ENCODE assay signal across 22 mouse cellular contexts in genomic region chrX:107231214-107231613, GRCm38 (mm10). TPM values are rescaled to one million over a fixed set of nuclear protein-coding genes. Genes with fewer than 3 reads are reported as not detected.
DNase-seq lines count a peak whose midpoint lies in the region; ATAC-seq and TF ChIP-seq lines count a peak whose summit lies in the region.
"Had no signal": no experiment of that assay in that cellular context is flagged by ENCODE, and none has a peak within 500 bp of the region (broad histone marks: within the 10 kb centered on the region; RNA-seq: fewer than 3 reads in every experiment).

No protein-coding gene starts in this region.

- TF ChIP-seq POLR2A in MEL (IDR thresholded peaks at IDR 0.05; ENCODE audit: control insufficient read depth in 1 of 2, insufficient read depth in 1 of 2, low read depth in 1 of 2, low read length in 2 of 2, poor library complexity in 1 of 2), result no peak

- no peak overlapping the region for H3K4me3 ChIP-seq in MEL (ENCODE audit: control insufficient read depth in 1 of 2, insufficient read depth in 1 of 2, low read depth in 2 of 2, low read length in 2 of 2)
- H3K4me3 ChIP-seq: embryonic facial prominence, embryonic 12.5 days; hindbrain, embryonic 12.5 days; intestine, embryonic 15.5 days; limb, embryonic 12.5 days; neural tube, embryonic 12.5 days had no signal

- intact Hi-C loops in heart, postnatal 25 days (cut with DNase I), result no loop called here

- peak; percentile 40 to 63 (median 43); a peak in 5 of 6 replicates for TF ChIP-seq CTCF in MEL (IDR thresholded peaks at IDR 0.05 in 2 of 3, conservative IDR thresholded peaks at IDR 0.05 in 1 of 3; ENCODE audit: control insufficient read depth in 1 of 3, insufficient read depth in 1 of 3, low read depth in 2 of 3, low read length in 3 of 3, poor library complexity in 1 of 3, severe bottlenecking in 1 of 3)

- peak; percentile 15 to 17 for DNase-seq in thymus, postnatal 10 days (ENCODE audit: low spot score in 2 of 2)
- no peak for DNase-seq in thymus, adult 18-20 months
- peak; percentile 28 for DNase-seq in MEL (ENCODE audit: low read depth, low spot score)
- DNase-seq in thymus, postnatal 4 days, result peak; percentile 40
- no peak for DNase-seq in urinary bladder, postnatal 36 days (ENCODE audit: low spot score in 2 of 2)
- DNase-seq in heart, postnatal 25 days (ENCODE audit: low spot score), result no peak
- DNase-seq in ovary, postnatal 36 days (ENCODE audit: low spot score), result no peak
- DNase-seq: cerebellum, adult 11-12 months; kidney, postnatal 10 days; right cerebral cortex, postnatal 4 days had no signal

- no peak for TF ChIP-seq EP300 in MEL (IDR thresholded peaks at IDR 0.05; ENCODE audit: low read depth in 1 of 2, low read length in 2 of 2)

- no peaks in the 10 kb centered on the region for H3K36me3 ChIP-seq in MEL (ENCODE audit: control insufficient read depth in 1 of 2, insufficient read depth in 2 of 2, low read length in 2 of 2)
- H3K36me3 ChIP-seq: embryonic facial prominence, embryonic 12.5 days; hindbrain, embryonic 12.5 days; intestine, embryonic 15.5 days; limb, embryonic 12.5 days; neural tube, embryonic 12.5 days had no signal

- H3K9me3 ChIP-seq in MEL (replicated peaks; ENCODE audit: insufficient read depth, low read length), result no peaks in the 10 kb centered on the region
- H3K9me3 ChIP-seq: embryonic facial prominence, embryonic 12.5 days; hindbrain, embryonic 12.5 days; intestine, embryonic 15.5 days; limb, embryonic 12.5 days; neural tube, embryonic 12.5 days had no signal

- no peak overlapping the region for H3K9ac ChIP-seq in MEL (ENCODE audit: control insufficient read depth, low read depth, low read length, poor library complexity, severe bottlenecking)
- H3K9ac ChIP-seq: embryonic facial prominence, embryonic 12.5 days; hindbrain, embryonic 12.5 days; intestine, embryonic 15.5 days; limb, embryonic 12.5 days; liver, embryonic 14.5 days; neural tube, embryonic 12.5 days had no signal

- peak; percentile 63 for TF ChIP-seq RAD21 in MEL (IDR thresholded peaks at IDR 0.05; ENCODE audit: low read depth, low read length)

- H3K79me2 ChIP-seq in MEL (ENCODE audit: control insufficient read depth, insufficient read depth, low read length, poor library complexity), result no peaks in the 10 kb centered on the region

- no peaks in the 10 kb centered on the region for H3K4me1 ChIP-seq in MEL (ENCODE audit: control insufficient read depth in 1 of 2, insufficient read depth in 2 of 2, low read length in 2 of 2)
- H3K4me1 ChIP-seq: embryonic facial prominence, embryonic 12.5 days; hindbrain, embryonic 12.5 days; intestine, embryonic 15.5 days; limb, embryonic 12.5 days; neural tube, embryonic 12.5 days had no signal

- ATAC-seq in megakaryocyte, adult 5-6 weeks (ENCODE audit: poor library complexity, severe bottlenecking), result peak; percentile 59; the same call in 1 of the 2 replicates
- ATAC-seq: forebrain, embryonic 16.5 days; intestine, embryonic 15.5 days; lung, postnatal 0 days had no signal

- no peaks in the 10 kb centered on the region for H3K27me3 ChIP-seq in MEL (ENCODE audit: control insufficient read depth in 1 of 2, insufficient read depth in 2 of 2, low read length in 2 of 2)
- H3K27me3 ChIP-seq: embryonic facial prominence, embryonic 12.5 days; hindbrain, embryonic 12.5 days; intestine, embryonic 15.5 days; limb, embryonic 12.5 days; neural tube, embryonic 12.5 days had no signal

- no peak overlapping the region for H3K27ac ChIP-seq in MEL (ENCODE audit: control insufficient read depth, low read depth, low read length)
- H3K27ac ChIP-seq: embryonic facial prominence, embryonic 12.5 days; hindbrain, embryonic 12.5 days; intestine, embryonic 15.5 days; limb, embryonic 12.5 days; liver, embryonic 14.5 days; neural tube, embryonic 12.5 days had no signal

TF ChIP-seq in MEL, 35 proteins besides CTCF, POLR2A, EP300 and RAD21:
- no peak for TF ChIP-seq TAL1 (IDR thresholded peaks at IDR 0.05; ENCODE audit: low read length)
- TF ChIP-seq MAX (IDR thresholded peaks at IDR 0.05; ENCODE audit: low read length), result no peak
- TF ChIP-seq SMC3 (IDR thresholded peaks at IDR 0.05; ENCODE audit: low read depth, low read length), result peak; percentile 72
- peak; percentile 67 for TF ChIP-seq ZC3H11A (IDR thresholded peaks at IDR 0.05; ENCODE audit: low read depth, low read length)
- no peak for TF ChIP-seq NELFE (IDR thresholded peaks at IDR 0.05; ENCODE audit: low read depth, low read length)

RNA-seq across cellular contexts. Expression of gene Gpr174, which starts 24.5 kb away (rescaled TPM):
- 1.1 and 2.6 TPM in 2 replicates for total RNA-seq in MEL (2012; rRNA removed)
- polyA plus RNA-seq in MEL (2012; ENCODE audit: insufficient read depth in 1 of 2, insufficient read length in 2 of 2, low read depth in 1 of 2, low replicate concordance in 2 of 2, missing spikeins in 1 of 2), result 1 to 10 TPM in 1 of 2 experiments, not detected in 1; 2.8 TPM
- total RNA-seq in megakaryocyte, adult 5-6 weeks (2015), result 0.22 and 3.5 TPM in 2 replicates
- 0.95 and 1.5 TPM in 2 replicates for total RNA-seq in megakaryocyte, adult 5-6 weeks (2017)
- total RNA-seq in heart, postnatal 25 days (2021), result under 1 TPM; 0.14 to 0.18 TPM
- total RNA-seq: gastrocnemius, adult 8-10 months; layer of hippocampus, adult 8-10 months; midbrain, postnatal 0 days had no signal
- polyA plus RNA-seq: hindbrain, embryonic 12.5 days; limb, embryonic 12.5 days; lung, postnatal 0 days had no signal

Comparison
In these comparisons a context has a peak if more than half of its experiments do, and no peak if none do; other contexts are left out.
1. DNase-seq: peak in thymus, postnatal 10 days (2 of 2), MEL (single experiment) and thymus, postnatal 4 days (single experiment); none in thymus, adult 18-20 months (0 of 2), urinary bladder, postnatal 36 days (0 of 2), heart, postnatal 25 days (single experiment) and ovary, postnatal 36 days (single experiment).